Mouse (Mus musculus) hematopoietic stem cell, adult 5-6 weeks (primary cell): ENCODE measurements around the gene Slc1a4. TPM values are rescaled to one million over a fixed set of nuclear protein-coding genes. Genes with fewer than 3 reads are reported as not detected.

ENCODE experiments used
- ATAC-seq, 2 experiments: fragments of 125-278 bp in 1 of 2; replicated peaks in 1 of 2; 2 replicates each; pipeline ENCODE4 v1.8.0; 2016 to 2017; ENCODE audit warnings: inconsistent platforms in 2 of 2, mild to moderate bottlenecking in 2 of 2, moderate number of reproducible peaks in 2 of 2, low read depth in 1 of 2, moderate TSS enrichment in 1 of 2; ENCODE audit not compliant: low FRiP score in 2 of 2, poor library complexity in 2 of 2, severe bottlenecking in 2 of 2, insufficient read depth in 1 of 2, low TSS enrichment in 1 of 2
- total RNA-seq: library from RNA; stranded (forward); fragments of 172-1452, 232-1000 nt; gene quantifications from 2 replicates; pipeline ENCODE4 v1.2.3, GENCODE M21; 2017

The Slc1a4 gene
- total RNA-seq = 0.13 and 0.99 TPM in 2 replicates

DNA sequence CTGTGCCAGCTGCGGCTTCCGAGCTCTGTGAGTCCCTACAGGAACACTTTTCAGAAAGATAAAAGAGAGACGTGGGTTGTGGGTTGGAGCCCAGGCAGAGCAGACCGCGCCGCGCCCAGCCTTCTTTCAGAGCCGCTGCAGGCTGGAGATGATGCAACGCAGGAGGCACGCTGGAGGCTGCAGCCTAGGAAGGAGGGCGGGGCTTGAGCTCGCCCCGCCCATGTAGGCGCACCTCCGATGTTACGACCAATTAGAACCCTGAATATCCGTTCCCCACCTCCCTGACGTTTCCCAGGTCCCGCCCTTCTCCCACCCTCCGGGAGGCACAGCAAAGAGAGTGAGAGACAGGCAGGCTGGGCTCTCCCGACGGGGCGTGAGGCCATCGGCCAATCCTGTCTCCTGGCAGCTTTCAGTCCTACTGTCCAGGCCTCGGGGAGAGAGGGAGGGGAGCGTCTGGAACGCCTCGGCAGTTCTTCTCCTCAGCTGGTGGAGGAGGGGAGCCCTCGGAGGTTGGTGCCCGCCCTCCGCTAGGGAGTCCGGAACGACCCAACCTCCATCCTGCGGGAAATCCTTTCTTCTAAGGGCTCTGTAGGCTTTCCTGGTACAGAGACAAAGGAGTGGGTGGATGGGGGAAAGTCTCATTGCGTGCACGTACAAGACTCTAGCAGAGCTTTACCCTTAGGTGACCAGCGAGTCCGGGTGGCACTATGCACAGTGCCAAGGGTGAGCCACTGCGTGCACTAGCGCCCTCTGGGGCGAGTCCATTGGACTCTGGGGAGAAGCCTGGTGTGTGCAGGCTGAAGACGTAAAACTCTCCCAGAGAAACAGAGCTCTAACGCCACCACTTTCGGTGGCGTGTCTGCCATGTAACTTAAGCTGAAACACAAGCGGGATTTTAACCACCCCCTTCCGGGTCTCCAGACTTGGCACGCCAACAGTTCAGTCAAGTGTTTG is at the start of gene Slc1a4:
Gene Slc1a4, minus strand, starts transcription at position 153 of the 954 bp plus-strand sequence.
- peak; percentile 89 to 94 for ATAC-seq

DNA sequence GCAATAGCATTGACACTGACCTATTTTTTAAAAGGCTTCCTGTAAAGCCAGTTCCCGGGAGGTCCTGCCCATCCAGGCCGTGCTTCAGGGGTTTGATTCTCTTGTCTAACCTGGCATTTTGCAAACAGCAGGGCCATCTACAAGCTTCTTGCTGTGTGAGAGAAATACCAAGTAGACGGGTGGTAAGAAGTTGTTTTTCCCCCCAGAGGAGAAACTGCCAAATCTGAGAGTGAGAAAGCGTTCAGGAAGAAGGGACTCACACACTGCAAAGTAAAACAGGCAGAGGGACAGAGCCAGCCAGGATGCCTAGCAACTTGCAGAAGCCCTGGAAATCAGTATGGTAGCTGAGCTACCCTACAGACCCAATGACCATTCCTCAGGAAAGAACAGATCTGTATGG is 47.6 kb upstream of the Slc1a4 start:
- no peak for ATAC-seq

DNA sequence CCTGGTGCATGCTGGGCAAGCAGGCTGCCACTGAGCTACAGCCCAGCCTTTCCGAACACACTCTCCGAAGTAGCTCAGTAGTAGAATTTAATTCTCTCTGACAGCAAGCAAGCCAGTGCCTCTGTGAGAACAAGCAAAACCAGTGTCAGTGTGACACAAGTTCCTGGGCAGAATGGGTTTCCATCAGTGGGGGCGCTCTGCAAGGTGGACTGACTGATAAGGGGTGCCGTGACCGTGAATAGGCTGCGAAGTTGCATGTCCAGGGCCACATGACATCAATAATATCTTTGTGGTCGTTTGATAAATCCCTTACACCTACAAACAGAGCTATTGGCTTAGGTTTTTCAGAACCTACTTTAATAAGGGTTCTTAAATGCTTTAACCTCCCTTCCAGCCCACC is 44.1 kb upstream of the Slc1a4 start:
- no peak for ATAC-seq

DNA sequence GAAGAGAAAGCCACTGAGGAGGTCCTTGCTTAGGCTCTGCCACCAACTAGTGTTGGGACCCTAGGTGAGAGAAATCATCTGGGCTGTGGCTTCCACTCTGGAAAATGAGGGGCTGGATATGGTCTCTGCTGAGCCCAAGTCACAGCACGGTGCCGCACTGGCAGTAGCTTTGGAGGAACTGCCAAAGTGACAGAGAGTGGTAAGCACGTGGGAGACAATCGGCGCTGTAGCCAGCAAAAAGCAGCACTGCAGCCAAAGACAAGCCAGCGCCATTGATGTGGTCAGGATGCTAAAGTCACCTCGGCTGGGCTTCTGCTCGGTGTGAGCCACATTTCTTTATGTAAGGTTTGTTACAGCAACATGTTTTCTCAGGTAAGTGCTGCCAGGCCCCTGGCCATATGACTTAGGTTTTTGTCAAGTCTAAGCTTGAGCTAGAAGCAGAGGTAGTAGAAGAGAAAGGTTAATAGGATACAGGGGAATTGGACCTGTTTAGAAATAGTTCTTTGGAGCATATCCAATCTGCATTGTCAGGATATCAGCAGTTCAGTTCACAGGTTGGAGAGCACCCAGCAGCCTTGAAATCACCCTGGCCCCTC is 40.2 kb upstream of the Slc1a4 start:
- no peak for ATAC-seq

GRCm38 (mm10) chr11:20370486-20370885 is 38.0 kb upstream of the Slc1a4 start:
- ATAC-seq = no peak

DNA sequence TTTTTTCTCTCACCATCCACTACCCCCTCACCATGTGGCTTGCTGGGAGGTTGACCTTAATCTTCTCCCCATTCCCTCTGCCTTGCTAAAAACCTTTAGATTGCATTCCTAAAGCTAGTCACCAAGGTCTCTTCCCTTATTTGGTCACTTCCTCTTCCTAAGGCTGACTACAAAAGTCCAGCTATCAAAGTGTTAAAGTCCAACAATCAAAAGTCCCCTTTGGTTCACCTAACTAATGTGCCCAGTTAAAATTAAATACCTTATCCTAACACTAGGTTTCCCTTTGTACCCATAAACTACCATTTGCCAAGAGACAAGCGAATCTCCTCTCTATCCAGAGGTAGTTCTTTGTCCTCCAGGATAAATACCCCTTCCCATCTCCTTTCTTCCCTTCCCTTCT is 33.9 kb upstream of the Slc1a4 start:
- no peak for ATAC-seq

GRCm38 (mm10) chr11:20361354-20361753 is 28.8 kb upstream of the Slc1a4 start:
- ATAC-seq = no peak

DNA sequence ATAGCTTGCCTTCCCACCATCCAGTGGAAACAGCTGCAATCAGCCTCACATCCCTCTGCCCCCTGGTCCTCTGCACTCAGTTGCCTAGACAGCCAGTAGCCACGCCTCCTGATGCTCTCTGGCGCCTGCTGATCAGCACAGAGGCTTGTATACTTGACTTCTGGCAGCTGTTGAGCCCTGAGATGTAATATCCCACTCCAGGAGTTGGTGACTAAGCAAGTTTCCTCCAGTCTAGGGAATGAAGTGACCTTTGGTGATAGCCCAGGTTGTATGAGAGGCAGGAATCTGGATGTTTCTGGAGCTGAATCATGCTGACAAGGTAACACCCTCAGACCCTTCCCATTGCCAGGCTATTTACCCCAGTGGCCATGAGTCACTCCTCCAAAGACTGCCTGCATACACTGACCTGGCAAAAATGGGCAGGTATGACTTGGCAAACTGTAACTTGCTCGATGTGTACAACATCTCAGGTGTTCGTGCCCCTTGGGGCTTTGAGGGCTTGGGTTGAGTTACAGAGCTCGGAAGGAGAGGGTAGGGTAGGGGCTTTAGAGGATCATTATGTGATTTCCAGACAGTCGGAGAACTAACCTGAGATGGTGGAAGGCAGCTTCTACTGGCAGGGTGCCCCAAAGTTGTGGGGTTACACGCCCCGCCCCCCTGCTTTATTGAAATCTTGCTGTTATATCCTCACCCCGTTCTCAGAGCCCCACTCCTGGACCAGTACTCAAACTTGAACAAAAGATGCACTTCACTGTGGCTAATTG is 25.4 kb upstream of the Slc1a4 start:
- no peak for ATAC-seq

- ATAC-seq = no peak
Observed at GRCm38 (mm10) chr11:20348466-20348865, 16.0 kb upstream of the Slc1a4 start.

DNA sequence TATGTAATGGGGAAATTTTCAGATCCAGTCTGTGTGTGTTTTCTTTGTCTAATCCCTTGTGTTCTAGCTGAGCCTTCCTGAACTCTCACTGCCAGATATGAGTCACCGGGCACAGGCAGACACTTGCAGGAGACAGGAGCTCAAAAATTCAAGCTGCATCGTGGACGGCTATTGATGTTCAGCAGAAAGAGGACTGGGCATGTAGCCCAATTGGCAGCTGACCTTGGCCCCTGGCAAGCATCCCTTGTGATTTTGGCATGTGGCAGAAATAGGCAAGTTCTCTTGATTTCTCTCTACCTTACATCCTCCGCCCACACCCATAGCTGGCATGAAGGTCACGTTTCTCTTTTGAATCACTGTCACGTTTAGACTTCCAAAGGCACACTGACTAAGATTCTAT is 15.0 kb upstream of the Slc1a4 start:
- no peak for ATAC-seq

DNA sequence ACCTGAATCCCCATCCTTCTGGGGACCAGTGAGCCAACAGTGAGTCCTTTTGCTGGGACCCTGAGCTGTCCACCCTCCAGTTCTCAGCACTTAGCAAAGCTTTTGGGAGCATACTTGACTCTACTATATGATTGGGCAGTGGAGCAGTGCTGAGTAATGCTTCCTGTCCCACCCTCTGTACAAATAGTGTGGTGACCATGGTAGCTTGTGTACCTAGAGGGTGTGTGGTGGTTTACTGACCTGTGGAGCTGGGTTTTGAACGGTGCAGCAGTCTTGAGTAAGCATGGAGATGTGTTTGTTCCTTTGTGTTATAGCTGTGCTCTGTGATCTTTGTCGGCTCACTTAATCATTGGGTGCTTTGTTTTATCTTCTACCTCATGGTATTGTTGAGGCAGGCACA is 13.9 kb upstream of the Slc1a4 start:
- ATAC-seq = no peak

DNA sequence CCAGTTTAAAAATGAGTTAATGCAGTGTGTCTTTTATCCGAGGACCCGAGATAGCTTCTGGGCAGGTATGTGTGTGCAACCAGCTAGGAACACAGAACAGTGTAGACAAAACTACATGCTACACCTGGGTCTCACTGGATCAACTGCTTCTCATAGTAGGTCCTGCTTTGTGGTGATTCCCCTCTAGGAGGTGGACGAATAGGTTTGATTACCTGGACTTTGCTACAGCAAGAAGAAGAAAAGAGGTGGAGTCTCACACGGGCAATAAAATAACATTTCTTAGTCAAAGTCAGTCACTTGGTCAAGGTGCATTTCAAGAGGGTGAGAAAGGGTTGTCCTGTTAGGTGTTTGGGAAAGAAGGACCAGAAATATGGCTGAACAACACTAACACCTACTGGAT is 11.4 kb upstream of the Slc1a4 start:
- ATAC-seq = no peak

GRCm38 (mm10) chr11:20341598-20341997 is 9.1 kb upstream of the Slc1a4 start:
- ATAC-seq = no peak

DNA sequence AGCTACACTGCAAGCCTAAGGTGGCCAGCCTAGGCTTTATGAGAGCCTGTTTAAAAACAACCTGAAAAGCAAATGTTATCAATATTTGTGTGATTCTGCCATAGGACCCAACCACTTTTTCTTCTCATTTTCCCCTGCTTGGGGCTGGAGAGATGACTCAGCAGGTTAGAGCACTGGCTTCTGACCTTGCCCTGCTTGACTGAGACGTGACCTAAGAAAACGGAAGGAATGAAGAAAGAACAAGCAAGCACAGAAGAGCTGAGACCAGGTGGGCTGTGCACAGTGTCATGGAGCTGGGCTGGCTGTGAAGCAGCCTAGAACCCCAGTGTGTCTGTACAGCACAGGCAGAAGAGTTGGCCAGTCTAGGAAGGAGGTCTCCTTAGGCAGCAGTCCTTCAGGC is 6.2 kb upstream of the Slc1a4 start:
- ATAC-seq = peak; percentile 22 to 39; a peak in 1 of 4 replicates

- no peak for ATAC-seq
Observed at GRCm38 (mm10) chr11:20334301-20334700, 1.8 kb upstream of the Slc1a4 start.

DNA sequence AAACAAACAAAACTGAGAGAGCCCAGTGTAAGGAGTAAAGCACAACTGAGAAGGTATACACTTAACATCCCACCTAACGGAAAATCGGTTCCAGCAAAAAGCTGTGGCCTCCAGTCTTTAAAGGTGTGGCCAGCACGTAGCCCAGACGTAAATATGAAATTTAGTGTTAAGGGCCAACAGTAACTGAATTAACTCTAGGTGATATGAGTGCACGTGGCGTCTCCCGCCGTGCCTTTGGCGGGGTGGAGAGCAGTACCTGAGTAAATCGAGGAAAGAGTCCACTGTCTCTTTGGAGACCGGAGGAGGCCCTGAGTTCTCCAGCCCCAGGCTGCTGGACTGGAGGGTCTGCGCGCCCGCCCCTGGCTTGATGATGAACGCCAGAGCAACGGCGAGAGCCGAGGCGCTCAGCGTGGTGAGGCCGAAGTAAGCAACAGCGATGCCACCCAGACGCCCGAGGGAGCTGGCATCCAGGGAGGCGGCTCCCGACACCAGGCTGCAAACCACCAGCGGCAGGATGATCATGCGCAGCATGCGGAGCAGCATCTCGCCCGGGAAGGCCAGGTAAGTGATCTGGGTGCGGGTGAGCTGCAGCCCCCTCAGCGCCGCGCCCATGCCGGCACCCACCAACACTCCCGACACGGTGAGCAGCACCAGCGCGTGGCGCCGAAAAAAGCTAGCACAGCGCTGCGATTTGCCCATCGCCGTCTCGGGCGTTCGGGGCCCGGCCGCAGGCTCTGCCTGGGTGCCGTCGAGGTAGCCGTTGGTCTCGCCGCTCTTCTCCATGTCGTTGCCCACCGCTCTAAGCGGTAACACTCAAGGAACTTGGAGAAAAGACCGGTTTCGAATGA is 599 bp downstream of the Slc1a4 start:
- ATAC-seq = no peak; a peak in 1 of 4 replicates

DNA sequence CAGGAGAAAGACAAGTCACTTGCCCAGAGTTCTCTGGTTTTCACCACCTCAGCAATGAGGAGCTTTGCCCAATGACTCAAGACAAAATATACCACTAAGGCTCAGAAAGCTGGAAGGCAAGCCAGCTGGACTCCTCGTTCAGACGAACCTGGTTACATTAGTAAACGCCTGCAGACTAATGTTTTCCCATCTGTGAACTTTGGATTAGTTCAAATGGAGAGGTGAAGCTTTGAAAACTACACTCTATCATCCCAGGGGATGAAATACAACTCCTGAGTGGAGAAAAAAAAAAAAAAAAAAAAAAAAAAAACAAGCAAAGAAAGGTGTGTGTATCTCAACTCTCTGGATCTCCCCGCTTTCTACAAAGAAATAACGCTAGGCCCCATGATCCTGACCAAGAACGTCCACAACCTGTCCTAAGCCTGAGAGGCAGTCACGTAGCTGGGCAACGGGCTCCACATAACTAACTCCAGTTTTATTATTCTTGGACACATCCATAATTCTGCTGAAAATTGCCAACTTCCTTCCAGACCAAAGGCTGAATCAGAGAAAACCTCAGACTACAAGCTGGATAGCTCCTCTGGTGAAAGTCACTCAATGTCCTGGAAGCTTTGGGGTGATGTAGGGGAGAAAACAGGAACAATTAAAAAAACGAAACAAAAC is 1.4 kb downstream of the Slc1a4 start:
- no peak for ATAC-seq
